Mouse (Mus musculus) adrenal gland, postnatal 10 days (tissue): Measurements from ENCODE around the gene Iqcd. TPM values are rescaled to one million over a fixed set of nuclear protein-coding genes. Genes with fewer than 3 reads are reported as not detected.

Experiments
- DNase-seq: peaks from one replicate; pipeline ENCODE4 v3.0.0; 2021; ENCODE audit warnings: mixed read lengths
- total RNA-seq, 2 experiments: library from RNA; stranded (reverse); gene quantifications; 2 replicates each; pipeline ENCODE4 v1.2.3; 2021

Gene Iqcd
- total RNA-seq, 2 experiments from 2014 or later = 0.42 to 0.51 TPM

GRCm38 (mm10) chr5:120603515-120603914 is 14.7 kb downstream of the Iqcd start:
- no peak for DNase-seq

GRCm38 (mm10) chr5:120604839-120605238 is 16.0 kb downstream of the Iqcd start:
- DNase-seq = peak; percentile 91

GRCm38 (mm10) chr5:120605241-120605661 is 16.4 kb downstream of the Iqcd start:
- DNase-seq = no peak

- peak; percentile 95 for DNase-seq
Observed at GRCm38 (mm10) chr5:120605688-120606087, 16.9 kb downstream of the Iqcd start.

- DNase-seq = no peak
Observed at GRCm38 (mm10) chr5:120606590-120607200, 17.9 kb downstream of the Iqcd start.

- no peak for DNase-seq
Observed at GRCm38 (mm10) chr5:120607335-120607734, 18.5 kb downstream of the Iqcd start.

GRCm38 (mm10) chr5:120609246-120609775 is 20.5 kb downstream of the Iqcd start:
- no peak for DNase-seq

- DNase-seq = no peak
Observed at GRCm38 (mm10) chr5:120610906-120611305, 22.1 kb downstream of the Iqcd start.

- no peak for DNase-seq
Observed at GRCm38 (mm10) chr5:120611416-120611815, 22.6 kb downstream of the Iqcd start.

- peak; percentile 97 for DNase-seq
Observed at GRCm38 (mm10) chr5:120612442-120612821, 23.6 kb downstream of the Iqcd start, which contains the start of the genes Rita1 and Ddx54. Gene Rita1 (minus strand): TSS chr5:120612589. Gene Ddx54 (plus strand): TSS chr5:120612739.

- DNase-seq = peak; percentile 99
Observed at GRCm38 (mm10) chr5:120612822-120613604, 24.2 kb downstream of the Iqcd start.

- DNase-seq = no peak
Observed at GRCm38 (mm10) chr5:120615903-120616302, 27.1 kb downstream of the Iqcd start.

- DNase-seq = no peak
Observed at GRCm38 (mm10) chr5:120618778-120619177, 30.0 kb downstream of the Iqcd start.

- DNase-seq = peak; percentile 77
Observed at GRCm38 (mm10) chr5:120619201-120619600, 30.4 kb downstream of the Iqcd start.

GRCm38 (mm10) chr5:120620375-120621077 is 31.7 kb downstream of the Iqcd start:
- peak; percentile 92 for DNase-seq

- DNase-seq = no peak
Observed at GRCm38 (mm10) chr5:120621078-120621765, 32.4 kb downstream of the Iqcd start.

GRCm38 (mm10) chr5:120621846-120622197 is 33.0 kb downstream of the Iqcd start:
- no peak for DNase-seq

- no peak for DNase-seq
Observed at GRCm38 (mm10) chr5:120622198-120622851, 33.5 kb downstream of the Iqcd start.

- no peak for DNase-seq
Observed at GRCm38 (mm10) chr5:120624427-120624826, 35.6 kb downstream of the Iqcd start.

- DNase-seq = peak; percentile 45
Observed at GRCm38 (mm10) chr5:120626399-120626798, 37.6 kb downstream of the Iqcd start.

- DNase-seq = no peak
Observed at GRCm38 (mm10) chr5:120627515-120628300, 38.9 kb downstream of the Iqcd start.
